Mouse (Mus musculus) lung, embryonic 16.5 days (tissue): Measurements from ENCODE around the gene Sec61b. TPM values are rescaled to one million over a fixed set of nuclear protein-coding genes. Genes with fewer than 3 reads are reported as not detected.

ENCODE experiments used
- ATAC-seq: fragments of 200-750 bp; cut with Nextera tagmentation; 2 replicates; pipeline ENCODE4 v1.8.0; 2017; ENCODE audit warnings: low read depth, mild to moderate bottlenecking, moderate library complexity
- H3K27ac ChIP-seq: fragments of 300-500 bp; sonication (generic); 2 replicates; pipeline ENCODE4 v1.5.1; 2014; ENCODE audit warnings: mild to moderate bottlenecking, control low read depth, low read length
- H3K27me3 ChIP-seq: fragments of 300-500 bp; sonication (generic); 2 replicates; pipeline ENCODE4 v1.6.1; 2014; ENCODE audit warnings: low read depth, low read length, mixed read lengths; ENCODE audit not compliant: control insufficient read depth, insufficient read depth
- H3K36me3 ChIP-seq: fragments of 300-500 bp; sonication (generic); 2 replicates; pipeline ENCODE4 v1.6.1; 2014; ENCODE audit warnings: low read length; ENCODE audit not compliant: control insufficient read depth, insufficient read depth
- H3K4me1 ChIP-seq: fragments of 300-500 bp; sonication (generic); replicated peaks from 2 replicates; pipeline ENCODE4 v1.6.1; 2014; ENCODE audit warnings: low read length, mixed read lengths; ENCODE audit not compliant: control insufficient read depth, insufficient read depth
- H3K4me2 ChIP-seq: fragments of 300-500 bp; sonication (generic); 2 replicates; pipeline ENCODE4 v1.6.1; 2014; ENCODE audit warnings: low read depth, low read length, control low read depth
- H3K4me3 ChIP-seq: fragments of 300-500 bp; sonication (generic); 2 replicates; pipeline ENCODE4 v1.5.1; 2014; ENCODE audit warnings: mild to moderate bottlenecking, low read length, control low read depth
- H3K9ac ChIP-seq: fragments of 300-500 bp; sonication (generic); 2 replicates; pipeline ENCODE4 v1.6.1; 2014; ENCODE audit warnings: low read length, control low read depth
- H3K9me3 ChIP-seq: fragments of 300-500 bp; sonication (generic); 2 replicates; pipeline ENCODE4 v1.6.1; 2016; ENCODE audit warnings: low read length; ENCODE audit not compliant: control insufficient read depth
- WGBS: fragments of 180-500 bp; shearing (Covaris S2); extraction: QIAGEN DNeasy Blood & Tissue Kit; methylation state at CpG from one replicate; pipeline ENCODE4 v1.1.7; 2014; 5-methylcytosine and 5-hydroxymethylcytosine counted together
- polyA plus RNA-seq: library from polyadenylated mRNA; unstranded; fragments of >200 nt; fragmentation: Nextera tagmentation; extraction: Ambion mirVana; gene quantifications from 2 replicates; pipeline ENCODE4 v1.2.1, GENCODE M21; 2015

Gene Sec61b
- polyA plus RNA-seq, 1 experiment from 2014 or later = 404 TPM

DNA sequence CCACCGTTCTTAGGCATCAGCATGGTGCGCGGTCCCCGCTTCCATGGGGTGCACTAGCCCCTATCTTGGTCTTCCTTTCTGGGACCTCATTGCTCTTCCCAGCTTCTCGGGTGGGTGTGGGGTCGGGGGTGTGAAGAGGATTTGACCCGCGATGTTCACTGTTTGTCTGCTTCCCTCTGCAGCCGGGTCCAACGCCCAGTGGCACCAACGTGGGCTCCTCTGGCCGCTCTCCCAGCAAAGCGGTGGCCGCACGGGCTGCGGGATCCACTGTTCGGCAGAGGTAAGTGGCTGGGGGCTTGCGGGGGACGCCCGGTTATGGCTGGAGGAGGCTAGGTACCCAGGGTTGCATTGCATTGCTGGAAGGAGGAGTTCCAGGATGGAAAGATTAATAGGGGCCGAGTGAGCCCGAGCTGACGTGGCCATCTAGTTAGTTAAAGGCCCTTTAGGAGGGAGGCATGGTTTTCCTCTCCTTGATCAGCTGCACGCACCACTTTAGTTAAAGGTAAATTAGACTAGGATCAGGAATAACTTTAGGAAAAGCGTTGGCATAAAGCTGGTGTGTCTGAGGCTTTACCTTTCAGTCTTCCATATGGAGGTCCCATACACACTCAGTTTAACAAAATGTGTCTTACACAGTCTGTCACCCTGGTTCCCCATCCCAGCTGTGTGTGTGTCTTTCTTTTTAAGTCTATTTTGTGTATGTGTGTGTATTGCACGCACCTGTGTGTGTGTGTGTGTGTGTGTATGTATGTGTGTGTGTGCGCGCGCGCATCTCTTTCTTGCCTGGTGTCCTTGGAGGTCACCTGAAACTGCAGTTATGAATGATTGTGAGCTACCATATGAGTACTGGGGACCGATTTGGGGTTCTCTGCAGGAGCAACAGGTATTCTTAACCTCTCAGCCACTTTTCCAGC, 529 bp downstream of the Sec61b start:
- Histone ChIP-seq H3K9ac (peak overlapping the region; percentile 89), H3K4me3 (peak overlapping the region; percentile 92), H3K36me3 (peaks cover 29% of the 10 kb centered on the region), H3K4me1 (peaks cover 17% of the 10 kb centered on the region), H3K4me2 (peak overlapping the region; percentile 81), H3K9me3 (no peaks in the 10 kb centered on the region), H3K27ac (peak overlapping the region; percentile 96), H3K27me3 (no peaks in the 10 kb centered on the region)
- no peak for ATAC-seq
- 11% methylated on average over 31 of the region's 31 CpGs for WGBS

DNA sequence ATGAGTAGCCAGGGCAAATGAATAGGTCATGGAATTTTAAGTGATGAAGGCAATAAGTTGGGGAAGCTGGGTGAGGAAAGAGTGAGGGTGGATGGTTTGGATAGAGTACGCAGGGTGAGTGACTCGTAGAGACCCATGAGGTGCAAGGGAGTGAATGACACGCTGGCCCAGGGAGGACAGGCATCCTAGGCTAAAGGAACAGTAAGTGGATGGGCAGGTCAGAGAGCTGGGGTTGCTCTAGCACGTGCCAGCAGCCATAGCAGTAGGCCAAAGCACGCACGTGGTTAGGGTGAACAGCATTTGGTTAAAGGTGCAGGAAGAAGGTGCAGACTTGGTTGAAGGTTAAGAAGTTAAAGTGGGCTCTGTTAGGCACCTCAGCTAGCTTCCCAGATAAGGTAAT, 3.1 kb downstream of the Sec61b start:
- Histone ChIP-seq H3K36me3 (peaks cover 12% of the 10 kb centered on the region), H3K27me3 (no peaks in the 10 kb centered on the region), H3K4me1 (peaks cover 17% of the 10 kb centered on the region), H3K9ac (no peak overlapping the region), H3K4me3 (no peak overlapping the region), H3K4me2 (no peak overlapping the region), H3K9me3 (no peaks in the 10 kb centered on the region), H3K27ac (no peak overlapping the region)
- 90% methylated on average over 6 of the region's 6 CpGs for WGBS
- no peak for ATAC-seq

GRCm38 (mm10) chr4:47480095-47480494, 5.6 kb downstream of the Sec61b start:
- no peak overlapping the region for H3K4me3 ChIP-seq
- peaks cover 11% of the 10 kb centered on the region for H3K4me1 ChIP-seq
- peaks cover 12% of the 10 kb centered on the region for H3K36me3 ChIP-seq
- no peak for ATAC-seq
- H3K9ac ChIP-seq = no peak overlapping the region
- 88% methylated on average over 13 of the region's 13 CpGs for WGBS
- H3K27ac ChIP-seq = no peak overlapping the region
- no peaks in the 10 kb centered on the region for H3K9me3 ChIP-seq
- H3K27me3 ChIP-seq = no peaks in the 10 kb centered on the region
- no peak overlapping the region for H3K4me2 ChIP-seq

GRCm38 (mm10) chr4:47480576-47480975, 6.1 kb downstream of the Sec61b start:
- 90% methylated on average over 9 of the region's 9 CpGs for WGBS
- Histone ChIP-seq H3K4me3 (no peak overlapping the region), H3K4me1 (peaks cover 6% of the 10 kb centered on the region), H3K4me2 (no peak overlapping the region), H3K9me3 (no peaks in the 10 kb centered on the region), H3K36me3 (peaks cover 12% of the 10 kb centered on the region), H3K9ac (no peak overlapping the region), H3K27me3 (no peaks in the 10 kb centered on the region), H3K27ac (no peak overlapping the region)
- ATAC-seq = no peak

DNA sequence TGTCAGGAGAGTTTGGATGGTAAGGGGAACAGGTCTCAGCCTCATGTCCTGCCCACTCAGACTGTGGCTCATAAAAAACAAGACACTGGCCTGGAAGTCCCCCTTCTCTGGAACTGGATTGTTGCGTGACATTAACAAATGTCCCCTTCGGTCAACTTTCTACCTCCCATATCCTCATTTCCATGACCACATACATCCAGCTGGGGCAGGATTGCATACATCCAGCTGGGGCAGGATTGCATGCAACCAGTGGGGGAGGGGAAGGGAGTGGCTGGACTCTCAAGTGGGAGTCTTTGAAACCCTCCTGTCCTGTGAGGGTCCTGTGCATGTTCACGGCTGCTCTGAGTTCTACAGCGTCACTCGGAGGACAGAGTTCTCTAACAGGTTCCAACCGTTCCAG, 16.8 kb downstream of the Sec61b start:
- Histone ChIP-seq H3K4me3 (no peak overlapping the region), H3K27ac (no peak overlapping the region), H3K4me2 (no peak overlapping the region), H3K27me3 (no peaks in the 10 kb centered on the region), H3K9me3 (no peaks in the 10 kb centered on the region), H3K36me3 (no peaks in the 10 kb centered on the region), H3K9ac (no peak overlapping the region), H3K4me1 (no peaks in the 10 kb centered on the region)
- WGBS = 79% methylated on average over 6 of the region's 6 CpGs
- no peak for ATAC-seq

DNA sequence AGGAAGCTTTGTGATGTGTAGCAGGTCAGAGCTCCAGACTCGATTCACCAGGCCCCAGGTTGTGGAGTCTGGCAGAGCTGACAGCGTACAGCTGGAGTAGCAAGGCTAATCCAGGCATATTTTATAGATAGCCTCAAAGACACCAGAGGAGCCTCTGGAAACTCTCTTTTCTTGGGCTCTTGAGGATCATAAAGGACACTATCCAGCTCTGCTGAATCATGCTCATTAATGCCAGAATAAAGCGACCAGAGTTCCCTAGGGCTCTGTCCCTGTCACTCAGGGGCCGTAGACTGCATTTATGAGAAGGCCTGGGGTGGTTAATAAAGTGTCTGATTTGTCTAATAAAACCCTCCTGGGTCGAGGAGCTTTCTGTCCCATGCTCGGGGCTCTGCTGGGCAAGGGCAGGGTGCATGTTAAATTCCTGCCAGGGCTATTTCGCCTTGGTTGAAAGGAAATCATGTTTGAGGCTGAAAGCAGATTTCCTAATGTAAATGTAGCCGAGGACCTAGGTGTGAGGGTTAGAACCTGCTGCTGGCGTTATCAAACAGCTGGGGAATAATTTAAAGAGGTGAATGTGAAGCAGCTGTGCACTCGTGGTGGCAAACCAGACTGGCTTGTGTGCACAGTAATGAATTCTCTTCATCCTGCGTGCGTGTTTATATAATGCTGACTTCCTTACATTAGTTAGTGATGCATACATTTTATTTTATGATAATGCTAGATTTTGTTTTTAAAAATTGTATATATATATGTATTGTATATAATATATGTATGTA, 18.0 kb downstream of the Sec61b start:
- H3K4me3 ChIP-seq = no peak overlapping the region
- no peak for ATAC-seq

DNA sequence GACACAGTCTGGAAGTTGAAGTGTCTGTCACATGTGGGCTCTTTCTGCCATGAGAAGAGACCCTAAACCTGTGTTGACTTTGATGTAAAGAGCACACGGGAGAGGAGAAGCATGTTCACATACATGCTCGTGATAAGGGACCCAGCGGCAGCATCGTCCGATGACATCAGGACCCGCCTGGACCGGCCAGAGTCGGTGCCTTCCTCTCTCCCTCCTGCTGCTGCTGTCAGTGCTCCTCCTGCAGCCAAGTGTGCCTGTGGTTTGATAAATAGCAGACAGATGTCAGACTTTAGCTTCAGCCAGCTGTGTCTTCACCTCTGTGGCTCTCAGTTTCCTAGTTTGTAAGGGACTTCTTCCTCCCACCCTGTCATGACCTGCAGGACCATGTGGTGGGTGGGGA, 19.0 kb downstream of the Sec61b start:
- no peak for ATAC-seq
- Histone ChIP-seq H3K27me3 (no peaks in the 10 kb centered on the region), H3K27ac (no peak overlapping the region), H3K4me3 (no peak overlapping the region), H3K36me3 (no peaks in the 10 kb centered on the region), H3K4me1 (no peaks in the 10 kb centered on the region), H3K4me2 (no peak overlapping the region), H3K9ac (no peak overlapping the region), H3K9me3 (no peaks in the 10 kb centered on the region)
- 50% methylated on average over 8 of the region's 8 CpGs for WGBS

More for the DNA sequence above, 18.0 kb downstream of the Sec61b start:
- H3K27me3 ChIP-seq = no peaks in the 10 kb centered on the region
- H3K9ac ChIP-seq = no peak overlapping the region
- no peaks in the 10 kb centered on the region for H3K9me3 ChIP-seq
- 56% methylated on average over 12 of the region's 12 CpGs for WGBS
- no peaks in the 10 kb centered on the region for H3K36me3 ChIP-seq
- H3K4me2 ChIP-seq = no peak overlapping the region
- H3K4me1 ChIP-seq = no peaks in the 10 kb centered on the region
- no peak overlapping the region for H3K27ac ChIP-seq

DNA sequence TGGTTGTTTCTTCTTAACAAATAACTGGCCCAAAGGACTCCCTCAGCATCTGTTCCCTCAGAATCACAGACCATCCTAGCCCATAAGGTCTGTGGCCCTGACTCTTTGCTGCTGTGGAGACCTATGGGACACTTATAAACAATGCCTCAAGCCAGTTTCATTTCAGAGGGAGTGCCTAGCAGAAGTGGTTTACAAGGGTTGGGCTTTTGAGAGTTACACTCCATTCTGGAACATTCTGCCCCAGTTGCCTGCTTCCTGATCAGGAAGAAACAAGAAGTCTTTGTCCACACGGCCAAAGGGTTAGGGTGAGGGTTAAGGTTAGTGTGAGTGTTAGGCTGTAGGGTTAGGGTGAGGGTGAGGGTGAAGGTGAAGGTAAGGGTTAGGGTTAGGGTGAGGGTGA, 19.7 kb downstream of the Sec61b start:
- Histone ChIP-seq H3K4me3 (no peak overlapping the region), H3K27ac (no peak overlapping the region), H3K4me2 (no peak overlapping the region), H3K9ac (no peak overlapping the region), H3K4me1 (no peaks in the 10 kb centered on the region), H3K36me3 (no peaks in the 10 kb centered on the region), H3K27me3 (no peaks in the 10 kb centered on the region), H3K9me3 (no peaks in the 10 kb centered on the region)
- WGBS = 35% methylated on average over 1 of the region's 1 CpGs
- no peak for ATAC-seq

DNA sequence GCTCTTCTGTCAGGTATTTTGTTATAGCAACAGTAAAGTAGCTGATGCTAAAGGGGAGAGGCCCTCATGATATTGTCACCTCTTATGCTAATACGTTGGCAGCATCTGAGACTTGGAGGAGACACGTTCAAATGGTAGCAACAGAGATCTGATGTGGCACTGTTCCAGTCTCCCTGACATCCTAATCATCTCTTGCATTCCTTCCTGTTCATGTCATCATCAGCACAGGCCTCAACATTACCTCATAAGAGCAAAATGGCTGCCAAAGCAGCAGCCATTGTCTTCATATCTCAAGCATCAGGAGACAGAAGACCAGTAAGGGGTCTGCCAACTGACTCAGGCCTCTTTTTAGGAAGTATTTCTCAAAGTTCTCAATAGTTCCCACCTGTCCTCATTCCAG, 20.2 kb downstream of the Sec61b start:
- ATAC-seq = no peak
- Histone ChIP-seq H3K9me3 (no peaks in the 10 kb centered on the region), H3K36me3 (no peaks in the 10 kb centered on the region), H3K4me2 (no peak overlapping the region), H3K4me3 (no peak overlapping the region), H3K27me3 (no peaks in the 10 kb centered on the region), H3K9ac (no peak overlapping the region), H3K27ac (no peak overlapping the region), H3K4me1 (no peaks in the 10 kb centered on the region)
- 55% methylated on average over 2 of the region's 2 CpGs for WGBS
